Mouse (Mus musculus): ENCODE data around the gene Arhgef9. TPM values are rescaled to one million over a fixed set of nuclear protein-coding genes. Genes with fewer than 3 reads are reported as not detected.

Arhgef9 gene
- polyA plus RNA-seq, 1 experiment from 2014 or later = 14.9 TPM

DNA sequence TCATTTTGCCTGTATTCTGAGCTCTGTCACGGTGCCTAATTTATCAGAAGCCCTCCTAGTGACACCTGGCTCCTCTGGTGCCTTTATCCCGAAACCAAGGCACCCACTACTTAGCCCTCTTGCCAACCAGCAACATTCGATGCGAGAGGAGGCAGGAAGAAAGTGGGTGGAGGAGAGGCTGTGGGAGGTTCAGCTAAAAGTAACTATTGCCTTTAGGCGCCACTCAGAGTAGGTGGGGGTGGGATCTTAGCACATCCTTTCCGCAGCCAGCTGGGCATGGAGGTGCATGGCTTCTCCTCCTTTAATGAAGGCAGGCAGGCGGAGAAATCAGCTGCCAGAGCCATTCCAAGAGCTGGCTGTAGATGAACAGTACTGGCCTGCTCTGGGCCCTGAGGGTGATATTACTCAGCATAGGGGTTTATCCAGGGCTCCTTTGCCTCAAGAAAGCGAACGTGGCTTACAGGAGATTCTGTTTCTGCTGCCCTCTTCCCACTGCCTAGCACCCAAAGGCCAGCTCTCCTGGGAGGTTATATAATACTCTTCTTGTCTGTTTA lies 39.7 kb downstream of the Arhgef9 start:
- no peaks in the 10 kb centered on the region for H3K9me3 ChIP-seq (replicated peaks; ENCODE audit: control insufficient read depth, low read length)
- no peak overlapping the region for H3K9ac ChIP-seq (replicated peaks; ENCODE audit: low read length)
- no peaks in the 10 kb centered on the region for H3K27me3 ChIP-seq (ENCODE audit: control insufficient read depth, insufficient read depth, low read length)
- no peaks in the 10 kb centered on the region for H3K4me1 ChIP-seq (ENCODE audit: control insufficient read depth, insufficient read depth, low read length)
- ATAC-seq (replicated peaks; ENCODE audit: insufficient number of reproducible peaks, low FRiP score, low TSS enrichment, low read depth) = no peak
- WGBS = 33% methylated on average over 9 of the region's 9 CpGs
- no peak overlapping the region for H3K4me3 ChIP-seq (ENCODE audit: low read depth, low read length)
- H3K4me2 ChIP-seq (ENCODE audit: low read depth, low read length) = no peak overlapping the region
- H3K36me3 ChIP-seq (replicated peaks; ENCODE audit: control insufficient read depth, insufficient read depth, low read depth, low read length) = no peaks in the 10 kb centered on the region
- no peak overlapping the region for H3K27ac ChIP-seq (replicated peaks; ENCODE audit: low read depth, low read length)
- DNase-seq (ENCODE audit: low spot score) = no peak

DNA sequence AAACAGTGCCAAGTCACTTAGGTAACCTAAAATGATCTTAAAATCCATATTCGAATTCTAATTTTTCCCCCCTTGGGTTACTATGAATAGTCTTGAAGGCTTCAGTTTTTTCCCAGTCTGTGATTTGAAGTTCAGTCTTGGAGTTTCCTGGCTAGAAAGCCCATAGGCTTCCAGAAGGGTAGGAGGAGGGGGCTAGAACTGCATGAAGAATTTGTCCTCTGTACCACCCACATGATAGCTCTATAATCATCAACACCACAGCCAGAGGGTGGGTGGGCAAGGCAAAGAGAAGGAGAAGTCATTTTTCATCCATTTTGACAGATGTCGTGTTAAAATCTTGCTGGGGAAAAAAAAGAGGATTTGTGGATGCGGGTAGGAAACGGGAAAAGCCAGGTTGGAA lies 58.0 kb downstream of the Arhgef9 start:
- no peak for ATAC-seq (replicated peaks; ENCODE audit: insufficient number of reproducible peaks, low FRiP score, low TSS enrichment, low read depth)
- no peaks in the 10 kb centered on the region for H3K4me1 ChIP-seq (ENCODE audit: control insufficient read depth, insufficient read depth, low read length)
- DNase-seq (ENCODE audit: low spot score) = no peak
- no peak overlapping the region for H3K4me3 ChIP-seq (ENCODE audit: low read depth, low read length)
- no peak overlapping the region for H3K27ac ChIP-seq (replicated peaks; ENCODE audit: low read depth, low read length)
- WGBS = 90% methylated on average over 4 of the region's 4 CpGs
- no peak overlapping the region for H3K9ac ChIP-seq (replicated peaks; ENCODE audit: low read length)
- H3K9me3 ChIP-seq (replicated peaks; ENCODE audit: control insufficient read depth, low read length) = no peaks in the 10 kb centered on the region
- H3K27me3 ChIP-seq (ENCODE audit: control insufficient read depth, insufficient read depth, low read length) = no peaks in the 10 kb centered on the region
- no peak overlapping the region for H3K4me2 ChIP-seq (ENCODE audit: low read depth, low read length)
- H3K36me3 ChIP-seq (replicated peaks; ENCODE audit: control insufficient read depth, insufficient read depth, low read depth, low read length) = no peaks in the 10 kb centered on the region

GRCm38 (mm10) chrX:95133502-95133901 lies 63.2 kb downstream of the Arhgef9 start:
- Histone ChIP-seq H3K9ac (replicated peaks; ENCODE audit: low read length) (no peak overlapping the region), H3K4me3 (ENCODE audit: low read depth, low read length) (no peak overlapping the region), H3K27ac (replicated peaks; ENCODE audit: low read depth, low read length) (no peak overlapping the region), H3K4me1 (ENCODE audit: control insufficient read depth, insufficient read depth, low read length) (no peaks in the 10 kb centered on the region), H3K4me2 (ENCODE audit: low read depth, low read length) (no peak overlapping the region), H3K36me3 (replicated peaks; ENCODE audit: control insufficient read depth, insufficient read depth, low read depth, low read length) (no peaks in the 10 kb centered on the region), H3K27me3 (ENCODE audit: control insufficient read depth, insufficient read depth, low read length) (no peaks in the 10 kb centered on the region), H3K9me3 (replicated peaks; ENCODE audit: control insufficient read depth, low read length) (no peaks in the 10 kb centered on the region)
- ATAC-seq (replicated peaks; ENCODE audit: insufficient number of reproducible peaks, low FRiP score, low TSS enrichment, low read depth) (no peak), DNase-seq (ENCODE audit: low spot score) (no peak)
- WGBS = 89% methylated on average over 5 of the region's 5 CpGs

DNA sequence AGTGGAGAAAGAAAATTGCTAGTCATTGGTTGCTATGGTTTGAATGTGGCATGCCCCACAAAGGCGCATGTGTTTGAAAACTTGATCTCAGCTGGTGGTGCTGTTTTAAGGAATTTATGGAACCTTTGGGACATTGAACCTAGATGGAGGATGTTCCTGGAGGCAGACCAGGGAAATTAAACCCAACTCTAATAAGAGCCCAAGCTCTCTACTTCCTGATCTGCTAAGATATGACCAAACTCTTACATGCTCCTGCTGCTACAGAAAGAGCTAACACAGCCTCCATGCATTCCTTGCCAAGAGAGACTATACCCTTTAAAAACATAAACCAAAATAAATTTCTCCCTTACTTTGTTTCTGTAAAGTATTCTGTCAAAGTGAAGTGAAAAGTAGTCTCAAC lies 63.7 kb downstream of the Arhgef9 start:
- no peaks in the 10 kb centered on the region for H3K9me3 ChIP-seq (replicated peaks; ENCODE audit: control insufficient read depth, low read length)
- no peaks in the 10 kb centered on the region for H3K27me3 ChIP-seq (ENCODE audit: control insufficient read depth, insufficient read depth, low read length)
- no peak overlapping the region for H3K4me3 ChIP-seq (ENCODE audit: low read depth, low read length)
- 94% methylated on average over 1 of the region's 1 CpGs for WGBS
- no peak for DNase-seq (ENCODE audit: low spot score)
- no peak for ATAC-seq (replicated peaks; ENCODE audit: insufficient number of reproducible peaks, low FRiP score, low TSS enrichment, low read depth)
- H3K4me2 ChIP-seq (ENCODE audit: low read depth, low read length) = no peak overlapping the region
- H3K9ac ChIP-seq (replicated peaks; ENCODE audit: low read length) = no peak overlapping the region
- no peaks in the 10 kb centered on the region for H3K36me3 ChIP-seq (replicated peaks; ENCODE audit: control insufficient read depth, insufficient read depth, low read depth, low read length)
- no peaks in the 10 kb centered on the region for H3K4me1 ChIP-seq (ENCODE audit: control insufficient read depth, insufficient read depth, low read length)
- H3K27ac ChIP-seq (replicated peaks; ENCODE audit: low read depth, low read length) = no peak overlapping the region

DNA sequence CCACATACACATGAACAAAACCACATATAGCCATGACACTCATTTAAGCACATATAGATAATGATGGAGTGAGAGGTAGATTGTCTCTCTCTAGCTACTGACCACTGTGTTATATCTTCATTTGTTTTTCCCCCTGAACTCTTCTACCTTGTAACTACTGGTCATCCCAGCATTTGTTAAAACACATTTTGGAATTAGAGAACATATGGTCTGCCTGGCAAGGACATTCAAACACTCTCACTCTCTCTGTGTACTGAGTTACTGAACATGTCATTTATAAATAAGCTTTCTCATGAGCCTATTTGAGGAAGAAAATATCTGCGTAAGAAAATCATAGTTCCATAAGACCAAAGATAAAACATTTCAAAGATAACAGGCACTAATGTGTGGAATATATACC lies 64.9 kb downstream of the Arhgef9 start:
- no peak for DNase-seq (ENCODE audit: low spot score)
- Histone ChIP-seq H3K9me3 (replicated peaks; ENCODE audit: control insufficient read depth, low read length) (no peaks in the 10 kb centered on the region), H3K4me1 (ENCODE audit: control insufficient read depth, insufficient read depth, low read length) (no peaks in the 10 kb centered on the region), H3K9ac (replicated peaks; ENCODE audit: low read length) (no peak overlapping the region), H3K4me2 (ENCODE audit: low read depth, low read length) (no peak overlapping the region), H3K27me3 (ENCODE audit: control insufficient read depth, insufficient read depth, low read length) (no peaks in the 10 kb centered on the region), H3K36me3 (replicated peaks; ENCODE audit: control insufficient read depth, insufficient read depth, low read depth, low read length) (no peaks in the 10 kb centered on the region), H3K27ac (replicated peaks; ENCODE audit: low read depth, low read length) (no peak overlapping the region), H3K4me3 (ENCODE audit: low read depth, low read length) (no peak overlapping the region)
- no peak for ATAC-seq (replicated peaks; ENCODE audit: insufficient number of reproducible peaks, low FRiP score, low TSS enrichment, low read depth)
- WGBS = 93% methylated on average over 1 of the region's 1 CpGs

DNA sequence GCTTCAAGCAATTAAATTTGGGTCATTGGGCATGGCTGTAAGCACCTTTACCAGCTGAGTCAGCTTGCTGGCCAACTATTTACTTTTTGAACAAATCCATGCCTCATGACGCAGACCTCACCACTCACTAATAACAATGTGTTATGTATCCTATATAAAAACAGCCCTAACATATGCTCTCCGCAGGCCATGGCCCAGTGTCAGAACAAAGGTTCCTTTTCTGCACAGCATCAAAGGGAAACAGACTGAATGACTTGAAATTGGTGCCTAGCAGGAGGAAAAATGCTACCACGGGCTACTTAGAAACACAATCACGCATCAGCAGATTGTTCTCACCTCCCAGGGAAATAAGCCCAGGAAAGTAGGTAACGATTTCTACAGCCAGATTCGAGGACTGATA lies 73.2 kb downstream of the Arhgef9 start:
- WGBS = 56% methylated on average over 6 of the region's 6 CpGs
- Histone ChIP-seq H3K36me3 (replicated peaks; ENCODE audit: control insufficient read depth, insufficient read depth, low read depth, low read length) (no peaks in the 10 kb centered on the region), H3K27me3 (ENCODE audit: control insufficient read depth, insufficient read depth, low read length) (no peaks in the 10 kb centered on the region), H3K4me1 (ENCODE audit: control insufficient read depth, insufficient read depth, low read length) (no peaks in the 10 kb centered on the region), H3K9ac (replicated peaks; ENCODE audit: low read length) (no peak overlapping the region), H3K27ac (replicated peaks; ENCODE audit: low read depth, low read length) (no peak overlapping the region), H3K4me3 (ENCODE audit: low read depth, low read length) (no peak overlapping the region), H3K9me3 (replicated peaks; ENCODE audit: control insufficient read depth, low read length) (no peaks in the 10 kb centered on the region), H3K4me2 (ENCODE audit: low read depth, low read length) (no peak overlapping the region)
- ATAC-seq (replicated peaks; ENCODE audit: insufficient number of reproducible peaks, low FRiP score, low TSS enrichment, low read depth) = no peak
- no peak for DNase-seq (ENCODE audit: low spot score)

DNA sequence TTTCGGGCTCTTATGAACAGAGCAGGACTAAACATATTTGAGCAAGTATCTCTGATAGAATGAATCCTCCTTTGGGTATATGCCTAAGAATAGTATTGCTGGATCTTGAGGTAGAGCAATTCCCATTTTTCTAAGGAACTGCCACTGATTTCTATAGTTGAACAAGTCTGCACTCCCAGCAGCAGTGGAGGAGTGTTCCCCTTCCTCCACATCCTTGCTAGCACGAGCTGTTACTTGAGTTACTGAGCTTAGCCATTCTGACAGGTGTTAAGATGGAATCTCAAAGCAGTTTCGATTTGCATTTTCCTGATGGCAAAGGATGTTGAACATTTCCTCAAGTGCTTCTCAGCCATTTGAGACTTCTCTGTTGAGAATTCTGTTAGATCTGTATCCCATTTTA lies 92.3 kb downstream of the Arhgef9 start:
- no peaks in the 10 kb centered on the region for H3K36me3 ChIP-seq (replicated peaks; ENCODE audit: control insufficient read depth, insufficient read depth, low read depth, low read length)
- H3K9me3 ChIP-seq (replicated peaks; ENCODE audit: control insufficient read depth, low read length) = no peaks in the 10 kb centered on the region
- WGBS = 80% methylated on average over 3 of the region's 3 CpGs
- no peak for ATAC-seq (replicated peaks; ENCODE audit: insufficient number of reproducible peaks, low FRiP score, low TSS enrichment, low read depth)
- H3K4me1 ChIP-seq (ENCODE audit: control insufficient read depth, insufficient read depth, low read length) = no peaks in the 10 kb centered on the region
- no peak overlapping the region for H3K4me3 ChIP-seq (ENCODE audit: low read depth, low read length)
- no peak for DNase-seq (ENCODE audit: low spot score)
- H3K27ac ChIP-seq (replicated peaks; ENCODE audit: low read depth, low read length) = no peak overlapping the region
- no peaks in the 10 kb centered on the region for H3K27me3 ChIP-seq (ENCODE audit: control insufficient read depth, insufficient read depth, low read length)
- H3K9ac ChIP-seq (replicated peaks; ENCODE audit: low read length) = no peak overlapping the region
- H3K4me2 ChIP-seq (ENCODE audit: low read depth, low read length) = no peak overlapping the region

DNA sequence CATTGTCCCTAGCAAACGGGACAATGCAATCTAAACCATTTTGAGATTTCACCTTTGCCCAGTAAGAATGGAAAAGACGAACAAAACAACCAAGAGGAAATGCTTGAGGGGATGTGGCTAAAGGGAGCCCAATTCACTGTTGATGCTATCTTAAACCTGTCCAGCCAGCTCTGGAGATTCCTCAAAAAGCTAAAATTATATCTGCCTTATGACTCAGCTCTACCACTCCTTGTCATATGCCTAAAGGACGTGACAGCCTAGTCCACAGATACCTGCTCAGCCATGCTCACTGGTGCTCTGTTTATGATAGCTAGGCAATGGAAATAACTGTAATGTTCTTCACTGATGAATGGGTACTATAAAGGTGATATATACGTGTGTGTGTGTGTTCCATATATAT lies 109.0 kb downstream of the Arhgef9 start:
- Histone ChIP-seq H3K4me1 (ENCODE audit: control insufficient read depth, insufficient read depth, low read length) (no peaks in the 10 kb centered on the region), H3K4me2 (ENCODE audit: low read depth, low read length) (no peak overlapping the region), H3K4me3 (ENCODE audit: low read depth, low read length) (no peak overlapping the region), H3K27ac (replicated peaks; ENCODE audit: low read depth, low read length) (no peak overlapping the region), H3K27me3 (ENCODE audit: control insufficient read depth, insufficient read depth, low read length) (no peaks in the 10 kb centered on the region), H3K36me3 (replicated peaks; ENCODE audit: control insufficient read depth, insufficient read depth, low read depth, low read length) (no peaks in the 10 kb centered on the region), H3K9ac (replicated peaks; ENCODE audit: low read length) (no peak overlapping the region), H3K9me3 (replicated peaks; ENCODE audit: control insufficient read depth, low read length) (no peaks in the 10 kb centered on the region)
- WGBS = 73% methylated on average over 4 of the region's 4 CpGs
- DNase-seq (ENCODE audit: low spot score) (no peak), ATAC-seq (replicated peaks; ENCODE audit: insufficient number of reproducible peaks, low FRiP score, low TSS enrichment, low read depth) (no peak)
